Mouse (Mus musculus) liver, adult 2 months (tissue): ENCODE measurements around the gene Wfdc18.

Experiments used
- CTCF ChIP-seq: fragments of 200-500 bp; IDR thresholded peaks from 2 replicates; pipeline ENCODE4 v1.5.1; 2011; ENCODE audit warnings: low read depth, low read length, control low read depth
- POLR2A ChIP-seq: fragments of 200-500 bp; IDR thresholded peaks from 2 replicates; pipeline ENCODE4 v1.6.1; 2011; ENCODE audit warnings: low read length, control low read depth; ENCODE audit not compliant: insufficient read depth; ENCODE audit errors: extremely low read depth

DNA sequence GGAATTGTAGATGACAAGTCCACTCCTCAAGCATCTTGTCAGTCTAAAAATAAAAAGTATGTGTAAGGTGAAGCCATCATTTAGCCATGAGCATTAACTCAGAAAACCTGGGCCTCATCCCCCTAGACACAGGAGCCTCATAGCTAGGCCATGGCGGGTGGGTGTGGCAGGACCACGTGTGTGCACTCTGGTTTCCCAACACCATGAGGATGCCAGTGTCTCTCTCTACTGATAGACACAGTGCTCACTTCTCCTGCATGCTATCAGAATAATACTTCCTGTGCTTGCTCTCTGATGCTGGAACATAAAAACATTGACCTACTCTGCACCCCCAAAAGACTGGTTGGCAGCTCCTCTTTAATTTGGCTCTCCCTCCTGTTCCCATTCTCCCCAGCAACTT lies 27.1 kb downstream of the Wfdc18 start:
- TF ChIP-seq POLR2A (no peak), CTCF (no peak)
